Mouse (Mus musculus) cerebellum, postnatal 14 days (tissue): ENCODE measurements at regions not wholly inside any gene's neighbourhood (a gene's known extent, or its start where the extent isn't known, plus 50 kb on each side); places are given as distances from the start of the nearest gene placed in this dataset.

Experiments used
- DNase-seq, 2 experiments: peaks; one replicate each; pipeline ENCODE4 v3.0.0; 2021; ENCODE audit warnings: mixed read lengths in 2 of 2

DNA sequence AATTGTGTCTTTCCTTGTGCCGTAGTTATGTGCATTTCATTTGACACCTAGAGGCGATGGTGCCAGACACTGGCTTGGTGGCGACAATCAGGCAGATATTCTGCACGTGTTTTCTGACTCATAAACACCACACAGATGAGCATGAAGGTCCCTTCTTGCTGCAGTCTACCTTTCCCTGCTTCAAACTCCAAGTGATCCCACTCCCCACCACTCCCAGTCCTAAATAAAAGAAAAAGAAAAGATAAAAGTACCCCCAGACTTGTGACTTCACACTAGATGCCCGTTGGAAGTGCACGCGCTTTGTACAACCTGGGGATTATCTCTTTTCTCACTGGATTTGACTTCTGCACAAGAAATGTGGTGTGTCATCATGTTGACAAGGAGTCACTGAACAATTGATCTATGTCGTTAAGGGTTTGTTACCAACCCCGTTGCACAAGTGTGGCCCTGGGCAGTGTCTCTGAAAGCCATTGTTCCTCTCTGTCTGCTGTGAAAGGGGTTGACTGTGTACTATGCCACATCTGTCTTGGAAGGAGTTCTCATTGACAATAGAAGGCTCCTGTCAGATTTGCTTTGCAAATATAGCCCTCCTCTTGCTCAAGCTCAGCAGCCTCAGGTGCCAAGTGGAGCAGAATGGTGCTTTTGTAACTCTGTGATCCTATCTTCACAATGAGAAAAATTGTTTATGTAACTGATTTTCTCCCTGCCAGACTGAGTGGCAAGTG is 140.1 kb downstream of the Ppp4r2 start:
- no peak for DNase-seq

DNA sequence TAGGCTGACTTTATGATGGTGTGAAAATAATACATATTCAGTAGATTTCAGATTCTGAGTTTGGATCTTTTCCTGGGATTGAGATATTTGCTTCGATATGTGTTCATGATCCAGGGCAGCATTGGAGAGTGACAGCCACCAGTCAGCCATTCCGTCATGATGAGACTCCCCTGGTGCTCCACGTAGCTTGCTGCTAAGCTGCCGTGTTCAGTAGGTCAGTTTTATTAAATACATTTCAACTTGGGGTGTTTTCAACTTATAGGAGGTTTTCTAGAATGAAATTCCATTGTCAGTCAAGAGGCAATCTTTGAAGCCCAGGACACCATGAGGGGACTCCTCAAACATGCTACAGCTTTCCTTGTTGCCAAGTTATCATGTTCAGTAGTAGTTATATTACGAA is 141.3 kb downstream of the Ppp4r2 start:
- DNase-seq = no peak

DNA sequence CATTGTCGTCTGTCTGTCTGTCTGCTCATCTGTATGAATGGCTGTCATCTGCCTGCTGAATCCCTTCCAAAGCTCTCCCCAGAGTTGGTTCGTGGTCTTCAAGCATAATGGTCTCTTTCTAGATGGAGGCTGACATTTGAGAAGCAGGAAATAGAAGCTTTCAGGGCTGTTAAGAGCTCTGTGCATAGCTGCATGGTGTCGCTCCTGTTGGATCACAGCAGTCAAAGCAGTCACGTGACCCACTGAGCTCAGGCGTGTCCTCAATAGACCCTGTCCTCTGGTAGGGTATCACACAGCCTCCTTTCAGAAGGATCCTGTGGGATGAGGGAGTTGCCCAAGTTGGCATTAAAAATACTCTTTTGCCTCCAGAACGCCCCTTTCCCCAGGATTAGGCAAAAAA is 142.4 kb downstream of the Ppp4r2 start:
- DNase-seq = peak in 1 of 2 experiments; percentile 14

DNA sequence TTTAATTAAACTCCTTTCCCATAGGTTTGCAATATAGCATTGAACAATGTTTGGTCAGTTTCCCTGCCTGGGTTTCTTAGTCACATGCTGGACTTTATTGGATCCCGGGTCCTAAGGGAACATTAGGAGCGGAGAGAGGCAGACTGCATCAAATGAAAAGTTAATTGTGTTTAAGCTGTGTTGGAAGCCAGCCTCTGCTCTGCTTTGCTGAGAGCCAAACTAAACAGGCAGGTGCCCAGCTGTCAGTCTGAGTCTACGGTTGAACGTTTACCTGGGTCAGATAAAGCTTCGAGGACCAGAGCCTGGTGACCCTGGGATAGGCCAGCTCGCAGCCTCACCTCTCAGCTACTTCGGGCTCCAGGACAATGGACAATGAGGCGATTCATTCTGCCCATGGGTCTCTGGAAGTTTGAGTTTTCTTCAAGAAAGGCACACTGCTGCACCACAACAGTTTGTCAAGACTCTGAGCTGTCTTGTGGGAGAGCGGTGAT is 143.8 kb downstream of the Ppp4r2 start:
- no peak for DNase-seq

- DNase-seq = no peak
Measured at GRCm38 (mm10) chr6:100978113-100978512, 144.7 kb downstream of the Ppp4r2 start.

DNA sequence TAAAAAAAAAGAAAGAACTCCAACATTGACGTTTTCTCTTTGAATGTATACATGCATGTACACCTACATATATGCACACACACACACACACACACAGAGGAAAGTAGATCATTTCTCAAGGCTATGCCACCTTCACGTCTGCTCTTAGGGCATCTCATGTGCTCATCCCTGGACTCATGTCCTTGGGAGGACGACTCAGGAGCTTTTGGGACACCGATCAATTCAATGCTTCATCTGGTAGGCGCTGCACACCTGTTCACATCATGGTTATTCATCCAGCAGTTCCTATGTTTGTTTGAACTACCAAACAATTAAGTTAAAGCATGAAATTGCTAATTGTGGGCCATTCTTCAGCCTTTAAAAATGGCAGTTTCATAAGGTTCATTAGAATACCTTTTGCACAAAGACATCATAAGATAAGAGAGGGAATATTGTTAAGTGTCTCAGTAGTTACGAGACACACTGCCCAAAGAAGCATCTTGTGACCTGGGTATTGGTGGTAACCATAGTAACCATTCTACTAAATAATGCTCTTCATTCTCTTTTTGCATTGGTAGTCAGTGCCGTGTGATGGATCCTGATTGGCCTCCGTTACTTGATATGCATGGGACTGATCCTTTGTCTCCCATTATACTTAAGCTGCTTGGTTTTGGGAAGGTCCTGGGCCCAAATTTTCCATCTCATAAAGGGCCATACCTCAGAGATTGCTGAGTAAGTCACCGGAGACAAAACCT is 145.5 kb downstream of the Ppp4r2 start:
- DNase-seq = no peak

DNA sequence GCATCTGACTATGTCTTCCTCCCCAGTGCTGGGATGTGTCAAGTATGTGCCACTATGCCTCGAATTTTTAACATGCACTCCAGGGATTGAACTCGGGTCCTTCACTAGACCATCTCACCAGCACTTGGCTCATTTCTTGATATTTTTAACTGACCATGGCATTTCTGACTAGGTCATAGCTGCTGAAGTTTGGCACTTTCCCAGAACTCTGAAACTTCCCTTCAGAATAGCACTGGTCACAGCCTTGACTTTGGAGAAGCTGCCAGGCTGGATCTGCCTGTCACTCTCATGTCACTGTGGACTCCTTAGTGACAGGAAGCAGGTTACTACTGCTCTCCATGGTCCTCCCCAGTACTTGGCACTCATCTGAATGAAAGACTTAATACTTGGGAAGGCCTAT is 146.7 kb downstream of the Ppp4r2 start:
- DNase-seq = no peak

DNA sequence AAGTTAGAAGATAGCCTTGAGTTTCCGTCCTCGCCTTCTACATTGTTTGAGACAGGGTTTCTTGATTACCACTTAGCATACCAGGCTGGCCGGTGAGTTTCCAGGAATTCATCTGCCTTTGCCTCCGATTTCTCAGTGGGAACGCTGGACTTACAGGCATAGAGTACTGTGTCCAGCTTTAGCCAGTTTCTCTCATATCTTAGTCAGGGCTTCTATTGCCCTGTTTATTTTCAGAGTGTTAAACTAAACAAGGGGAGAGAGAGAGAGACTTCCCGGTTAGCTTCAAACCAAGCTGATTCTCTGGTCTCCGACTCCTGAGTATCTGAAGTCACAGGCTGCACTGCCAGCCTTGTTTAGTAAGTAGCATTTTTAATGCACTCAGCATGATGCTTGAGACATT is 151.4 kb downstream of the Ppp4r2 start:
- DNase-seq = no peak

DNA sequence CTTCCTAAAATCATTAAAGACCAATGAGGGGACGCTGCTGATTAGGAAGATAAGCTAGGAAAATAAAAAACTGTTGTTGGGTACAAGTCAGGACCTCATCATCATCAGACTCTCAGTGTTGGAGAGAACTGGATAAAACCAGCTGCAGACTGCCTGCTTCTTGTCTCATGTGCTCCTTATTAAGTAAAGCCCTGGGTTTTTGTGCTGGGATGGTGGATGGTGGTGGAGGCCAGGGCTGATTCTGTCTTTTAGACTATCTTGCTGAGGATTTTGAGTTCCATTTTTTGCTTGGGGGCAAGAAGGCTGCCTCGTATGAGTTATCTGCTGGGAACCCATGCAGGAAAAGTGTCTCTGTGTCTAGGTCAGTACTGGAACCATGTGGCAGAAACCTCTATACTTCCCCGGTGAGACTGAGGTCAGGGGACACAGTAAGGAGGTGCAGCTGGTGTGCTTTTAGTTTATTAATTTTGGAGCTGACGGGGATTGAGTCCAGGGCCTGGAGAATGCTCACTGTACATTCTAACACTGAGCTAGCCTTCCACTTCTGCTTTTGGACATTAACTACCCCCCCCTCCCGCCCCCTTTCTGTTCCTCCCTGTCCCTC is 152.0 kb downstream of the Ppp4r2 start:
- no peak for DNase-seq

DNA sequence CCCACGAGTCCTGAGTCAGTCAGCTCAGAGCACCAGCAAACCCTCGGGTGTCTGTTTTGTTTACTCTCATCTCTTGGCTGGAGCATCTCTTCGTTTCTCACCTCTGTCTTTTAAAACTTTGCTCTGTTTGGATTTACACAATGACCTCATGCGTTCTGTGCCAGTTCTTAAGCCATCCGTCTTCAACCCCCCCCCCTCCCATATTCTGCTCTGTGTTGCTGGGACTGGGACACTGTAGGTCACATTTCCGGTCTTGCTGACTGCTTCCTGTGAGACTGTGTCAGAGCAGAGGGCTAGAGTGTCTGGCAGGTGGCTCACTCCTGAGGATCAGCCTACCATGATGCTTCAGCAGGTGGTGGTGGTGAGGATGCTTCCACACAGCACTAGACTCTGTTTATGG is 155.1 kb downstream of the Ppp4r2 start:
- DNase-seq = no peak

DNA sequence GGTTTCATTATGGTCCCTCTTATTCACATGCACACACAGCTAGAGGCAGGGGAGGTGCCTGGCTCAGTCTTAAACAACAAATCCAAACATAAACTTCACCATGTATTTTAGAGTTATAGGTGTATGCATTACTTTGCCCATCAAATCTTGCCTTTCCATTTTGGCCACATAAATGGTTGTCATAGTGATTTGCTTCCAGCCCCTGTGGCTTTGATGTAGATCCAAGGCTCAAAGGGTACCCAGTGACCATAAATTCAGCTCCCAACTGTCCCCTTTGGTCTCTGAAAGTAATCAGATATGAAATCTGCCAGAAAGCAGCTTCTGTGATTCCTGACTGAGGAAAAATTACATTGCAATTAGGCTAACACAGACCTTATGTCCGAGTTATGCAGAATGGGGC is 160.0 kb downstream of the Ppp4r2 start:
- DNase-seq = peak; percentile 11 to 33

DNA sequence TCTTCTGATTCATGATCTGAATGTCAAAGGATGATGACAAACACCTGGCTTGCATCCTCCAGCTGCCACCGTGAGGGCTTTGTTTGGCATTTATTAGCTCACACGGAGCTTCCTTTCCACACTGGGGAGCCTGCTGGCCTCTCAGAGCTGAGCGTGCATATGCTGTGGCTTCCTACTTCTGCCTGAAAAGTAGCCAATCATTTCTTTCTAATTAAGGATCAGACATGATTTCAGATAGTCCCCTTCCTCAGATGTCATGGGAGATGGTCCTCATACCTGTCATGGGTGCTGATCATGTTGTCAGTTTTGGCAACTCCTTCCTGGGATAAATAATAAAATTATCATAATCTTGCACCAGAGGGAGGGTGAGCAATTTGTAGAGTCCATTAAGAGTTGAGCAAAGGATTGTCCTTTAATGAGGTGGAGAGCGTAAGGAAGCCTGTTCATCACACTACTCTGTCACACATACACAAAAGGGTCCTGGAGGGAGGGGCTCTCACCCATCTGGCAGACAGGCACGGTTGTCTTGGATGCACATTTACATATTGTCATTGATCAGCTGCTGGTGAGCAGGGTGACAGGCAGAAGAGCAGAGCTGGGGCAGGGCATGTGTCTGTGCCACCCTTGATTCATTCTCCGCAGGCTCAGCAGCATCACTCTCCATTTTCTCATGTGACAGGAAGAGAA is 162.6 kb downstream of the Ppp4r2 start:
- no peak for DNase-seq

DNA sequence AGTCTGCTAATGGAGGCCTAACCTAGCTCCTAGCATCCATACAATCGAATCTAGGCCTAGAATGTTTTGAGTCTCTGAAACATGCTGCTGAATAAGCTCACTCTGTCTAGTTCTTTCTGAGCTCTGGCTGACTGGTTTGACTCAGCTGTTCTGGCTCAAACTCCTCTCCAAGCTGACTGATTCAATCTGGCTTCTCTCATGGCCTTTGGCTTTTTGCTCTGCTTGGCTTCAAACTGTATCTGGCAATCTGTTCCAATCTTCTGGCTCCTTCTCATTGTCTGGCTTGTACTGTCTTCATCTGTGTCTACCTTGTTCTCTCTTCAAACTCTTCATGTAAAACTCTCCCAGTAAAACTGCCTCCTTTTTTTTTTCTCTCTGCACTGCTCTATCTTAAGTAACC is 164.9 kb downstream of the Ppp4r2 start:
- DNase-seq = peak; percentile 10 to 34

DNA sequence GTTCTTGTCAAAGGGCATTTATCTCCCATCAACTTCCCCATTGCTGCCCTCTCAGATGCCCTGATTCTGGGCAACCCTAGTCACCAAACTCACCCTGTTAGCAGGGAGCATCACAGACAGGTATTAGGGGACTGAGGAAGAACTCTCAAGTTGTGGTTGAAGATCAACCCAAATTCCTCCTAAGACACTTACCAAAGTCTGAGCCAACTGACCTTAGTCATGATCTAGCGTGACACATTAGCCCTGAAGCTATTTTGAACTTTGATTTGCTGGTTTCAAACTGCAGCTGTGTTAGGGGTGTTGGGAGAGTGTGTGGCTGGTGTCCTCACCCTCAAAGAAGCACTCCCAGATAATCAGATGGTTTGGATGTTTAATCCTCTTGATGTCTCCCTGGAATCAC is 170.5 kb downstream of the Ppp4r2 start:
- no peak for DNase-seq

GRCm38 (mm10) chr6:101021650-101022049 is 188.2 kb downstream of the Ppp4r2 start:
- no peak for DNase-seq

GRCm38 (mm10) chr6:101025816-101026215 is 192.4 kb downstream of the Ppp4r2 start:
- no peak for DNase-seq

GRCm38 (mm10) chr6:101027462-101027861 is 194.0 kb downstream of the Ppp4r2 start:
- DNase-seq = no peak

GRCm38 (mm10) chr6:101029436-101029835 is 196.0 kb downstream of the Ppp4r2 start:
- no peak for DNase-seq

- DNase-seq = no peak
Measured at GRCm38 (mm10) chr6:101030451-101031125, 197.2 kb downstream of the Ppp4r2 start.

GRCm38 (mm10) chr6:101046755-101047154 is 213.3 kb downstream of the Ppp4r2 start:
- DNase-seq = peak; percentile 66 to 70

DNA sequence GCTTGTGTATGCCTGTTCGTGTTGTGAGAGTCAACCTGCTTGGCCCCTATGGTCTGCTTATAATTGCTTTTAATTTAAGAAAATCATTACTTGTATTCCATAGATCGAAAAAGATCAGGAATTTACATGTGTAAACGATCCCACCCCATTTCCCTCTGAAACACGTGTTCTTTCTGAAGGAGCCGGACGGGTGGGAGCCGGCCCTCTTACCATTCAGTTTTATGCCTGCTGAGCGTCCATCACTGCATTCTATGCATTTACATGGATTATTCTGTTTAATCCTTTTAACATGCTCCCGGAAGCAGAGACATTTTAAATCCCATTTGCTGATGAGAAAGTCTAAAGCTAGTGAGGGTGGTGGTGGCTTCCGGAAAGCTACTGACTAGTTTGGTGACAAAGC is 213.8 kb downstream of the Ppp4r2 start:
- DNase-seq = no peak

DNA sequence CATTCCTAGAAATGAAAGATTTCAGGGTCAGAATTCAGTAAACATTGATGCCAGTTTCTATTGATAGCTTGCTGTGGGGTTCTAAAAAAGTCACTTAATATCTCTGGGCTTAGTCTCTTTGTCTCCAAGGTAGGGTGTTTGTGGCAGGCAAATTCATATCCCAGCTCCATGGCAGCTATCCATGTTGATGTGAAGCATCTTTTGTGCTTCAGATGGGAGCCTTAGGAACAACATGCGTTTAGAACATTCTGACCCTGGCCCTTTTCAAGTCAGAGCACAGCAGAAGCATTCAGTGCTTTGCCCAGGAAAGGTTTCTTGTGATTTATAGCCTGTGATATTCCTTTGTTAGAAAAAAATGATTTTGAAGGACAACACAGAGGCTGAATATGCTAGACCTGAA is 215.0 kb downstream of the Ppp4r2 start:
- DNase-seq = no peak
